Mouse (Mus musculus) cerebellum, adult 9-11 months (tissue): Measurements from ENCODE around the gene Cdc27.
A peak's percentile ranks its signal among the peaks of the same experiment; 100 is the strongest.

Experiments used
- DNase-seq: peaks from one replicate; pipeline ENCODE4 v3.0.0; 2022

Gene Cdc27

GRCm38 (mm10) chr11:104469371-104469835 is 81.0 kb downstream of the Cdc27 start:
- peak; percentile 91 for DNase-seq

GRCm38 (mm10) chr11:104468751-104469268 is 81.6 kb downstream of the Cdc27 start, which contains the start of gene Kansl1:
Kansl1 (minus strand) TSS chr11:104468861.
- peak; percentile 51 for DNase-seq

DNA sequence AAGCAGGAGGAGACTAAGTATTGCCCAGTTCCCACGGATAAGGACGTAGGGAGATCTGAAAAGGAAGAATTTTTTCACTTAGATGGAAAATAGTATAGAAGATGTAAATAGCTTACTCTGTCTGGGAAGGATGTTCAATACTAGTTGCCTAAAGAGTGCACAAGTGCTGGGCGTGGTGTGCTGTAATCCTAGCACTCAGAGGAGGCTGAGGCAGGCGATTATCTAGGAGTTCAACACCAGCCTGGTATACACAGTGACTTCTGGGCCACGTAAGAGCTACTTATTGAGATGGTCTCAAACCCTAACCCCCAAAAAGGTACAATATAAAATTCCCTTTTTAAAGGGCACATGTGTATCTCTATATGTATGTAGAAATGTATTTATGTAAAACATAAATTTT is 82.7 kb downstream of the Cdc27 start:
- no peak for DNase-seq

GRCm38 (mm10) chr11:104461551-104461950 is 88.9 kb downstream of the Cdc27 start:
- DNase-seq, result peak; percentile 53

GRCm38 (mm10) chr11:104459671-104460070 is 90.7 kb downstream of the Cdc27 start:
- DNase-seq, result no peak

- no peak for DNase-seq
These were observed 91.9 kb downstream of the Cdc27 start for GRCm38 (mm10) chr11:104458507-104458906.
